Mouse (Mus musculus) right cerebral cortex, postnatal 10 days (tissue): ENCODE data around the gene Mertk.

Experiments used
- DNase-seq, 2 experiments: peaks; one replicate each; pipeline ENCODE4 v3.0.0; 2021; ENCODE audit warnings: low spot score in 2 of 2

Gene Mertk

GRCm38 (mm10) chr2:128768545-128769247 is 69.9 kb downstream of the Mertk start:
- no peak for DNase-seq

- no peak for DNase-seq
Observed at GRCm38 (mm10) chr2:128770557-128770956, 71.8 kb downstream of the Mertk start.

GRCm38 (mm10) chr2:128771048-128771447 is 72.3 kb downstream of the Mertk start:
- peak in 1 of 2 experiments; percentile 30 for DNase-seq

GRCm38 (mm10) chr2:128771750-128772338 is 73.1 kb downstream of the Mertk start:
- no peak for DNase-seq

- no peak for DNase-seq
Observed at GRCm38 (mm10) chr2:128782231-128782630, 83.5 kb downstream of the Mertk start.

GRCm38 (mm10) chr2:128783660-128784345 is 85.0 kb downstream of the Mertk start:
- no peak for DNase-seq

- no peak for DNase-seq
Observed at GRCm38 (mm10) chr2:128784814-128785213, 86.1 kb downstream of the Mertk start.

- no peak for DNase-seq
Observed at GRCm38 (mm10) chr2:128786341-128786740, 87.6 kb downstream of the Mertk start.

- DNase-seq = no peak
Observed at GRCm38 (mm10) chr2:128786795-128787194, 88.0 kb downstream of the Mertk start.

GRCm38 (mm10) chr2:128787805-128788204 is 89.0 kb downstream of the Mertk start:
- DNase-seq = no peak

GRCm38 (mm10) chr2:128790875-128791614 is 92.3 kb downstream of the Mertk start:
- no peak for DNase-seq

- DNase-seq = no peak
Observed at GRCm38 (mm10) chr2:128793958-128794357, 95.2 kb downstream of the Mertk start.

- DNase-seq = peak; percentile 26 to 42
Observed at GRCm38 (mm10) chr2:128796463-128796862, 97.7 kb downstream of the Mertk start.

- peak in 1 of 2 experiments; percentile 38 for DNase-seq
Observed at GRCm38 (mm10) chr2:128803441-128803840, 104.7 kb downstream of the Mertk start.

- no peak for DNase-seq
Observed at GRCm38 (mm10) chr2:128805341-128805740, 106.6 kb downstream of the Mertk start.

GRCm38 (mm10) chr2:128806561-128806960 is 107.8 kb downstream of the Mertk start:
- DNase-seq = peak in 1 of 2 experiments; percentile 57

GRCm38 (mm10) chr2:128812761-128813160 is 114.0 kb downstream of the Mertk start:
- no peak for DNase-seq

- DNase-seq = peak in 1 of 2 experiments; percentile 28
Observed at GRCm38 (mm10) chr2:128816311-128816710, 117.6 kb downstream of the Mertk start.

GRCm38 (mm10) chr2:128816916-128817315 is 118.2 kb downstream of the Mertk start:
- DNase-seq = no peak

- peak in 1 of 2 experiments; percentile 79 for DNase-seq
Observed at GRCm38 (mm10) chr2:128817387-128817785, 118.6 kb downstream of the Mertk start.

- DNase-seq = peak; percentile 97 to 98
Observed at GRCm38 (mm10) chr2:128817786-128818681, 119.3 kb downstream of the Mertk start, which contains the start of gene Tmem87b. Gene Tmem87b, plus strand, starts transcription at chr2:128818118.
